Mouse (Mus musculus) embryonic facial prominence, embryonic 12.5 days (tissue): ENCODE measurements around the gene Itga10. TPM values are rescaled to one million over a fixed set of nuclear protein-coding genes. Genes with fewer than 3 reads are reported as not detected.
A peak's percentile ranks its signal among the peaks of the same experiment; 100 is the strongest.

Experiments
- ATAC-seq: fragments of 200-750 bp; cut with Nextera tagmentation; 2 replicates; pipeline ENCODE4 v1.8.0; 2017; ENCODE audit not compliant: insufficient number of reproducible peaks, insufficient read depth, low FRiP score, low TSS enrichment
- H3K27ac ChIP-seq: fragments of 300-500 bp; sonication (generic); 2 replicates; pipeline ENCODE4 v1.5.1; 2016; ENCODE audit warnings: mild to moderate bottlenecking
- H3K27me3 ChIP-seq: fragments of 300-500 bp; sonication (generic); 2 replicates; pipeline ENCODE4 v1.6.1; 2016; ENCODE audit warnings: mild to moderate bottlenecking, moderate library complexity
- H3K36me3 ChIP-seq: fragments of 300-500 bp; sonication (generic); 2 replicates; pipeline ENCODE4 v1.6.1; 2016; ENCODE audit warnings: mild to moderate bottlenecking
- H3K4me1 ChIP-seq: fragments of 300-500 bp; sonication (generic); 2 replicates; pipeline ENCODE4 v1.6.1; 2016
- H3K4me2 ChIP-seq: fragments of 300-500 bp; sonication (generic); replicated peaks from 2 replicates; pipeline ENCODE4 v1.6.1; 2016; ENCODE audit warnings: mild to moderate bottlenecking, moderate library complexity
- H3K4me3 ChIP-seq: fragments of 300-500 bp; sonication (generic); 2 replicates; pipeline ENCODE4 v1.5.1; 2016; ENCODE audit warnings: mild to moderate bottlenecking
- H3K9ac ChIP-seq: fragments of 300-500 bp; sonication (generic); 2 replicates; pipeline ENCODE4 v1.6.1; 2016; ENCODE audit warnings: mild to moderate bottlenecking, moderate library complexity
- H3K9me3 ChIP-seq: fragments of 300-500 bp; sonication (generic); 2 replicates; pipeline ENCODE4 v1.6.1; 2016; ENCODE audit warnings: mild to moderate bottlenecking, moderate library complexity
- WGBS: fragments of 180-500 bp; shearing (Covaris S2); methylation state at CpG from one replicate; pipeline ENCODE4 v1.1.7; 2016; 5-methylcytosine and 5-hydroxymethylcytosine counted together
- polyA plus RNA-seq: library from polyadenylated mRNA; unstranded; fragments of >200 nt; fragmentation: Nextera tagmentation; extraction: Ambion mirVana; gene quantifications from 2 replicates; pipeline ENCODE4 v1.2.1, GENCODE M21; 2016

Itga10 gene
- polyA plus RNA-seq: 0.81 and 0.95 TPM in 2 replicates

DNA sequence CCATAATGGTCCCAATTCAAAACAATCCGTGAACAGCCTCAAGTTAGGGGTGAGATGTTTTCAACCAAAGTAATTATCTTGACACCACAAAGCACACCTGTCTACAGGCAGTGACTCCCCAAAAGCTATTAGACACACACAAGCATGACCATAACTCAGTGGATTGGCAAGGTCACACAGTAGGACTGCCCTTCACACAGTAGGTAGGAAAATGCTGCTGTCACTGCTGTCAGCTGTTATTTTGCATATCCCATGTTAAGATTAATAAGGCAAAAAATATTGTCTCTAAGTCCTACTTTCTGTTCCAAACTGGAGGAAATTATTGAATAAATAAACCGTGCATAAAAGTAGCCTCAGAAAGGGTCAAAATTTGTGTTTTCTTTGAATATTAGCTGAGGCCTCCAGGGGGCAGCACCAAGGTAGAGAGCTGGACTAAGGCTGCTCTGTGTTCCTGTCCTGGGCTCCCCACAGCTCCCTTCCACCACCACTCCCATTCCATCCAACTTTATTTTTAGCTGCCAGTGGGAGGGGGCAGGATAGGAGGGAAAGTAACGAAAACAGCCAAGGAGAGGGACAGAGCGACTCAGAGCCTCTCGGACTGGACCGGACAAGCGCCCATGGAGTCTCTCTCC is at the start of gene Itga10:
Gene Itga10 (plus strand): TSS at position 567 of the 632 bp plus-strand sequence.
- ATAC-seq: 0 out of 2 replicates have a peak, but pooled peaks have one; percentile 52
- H3K4me3 ChIP-seq: no peak within 1 kb of the TSS
- peaks cover 29% of the 10 kb centered on the region for H3K36me3 ChIP-seq
- WGBS: 65% methylated on average over 7 of the region's 7 CpGs
- H3K9ac ChIP-seq: no peak within 1 kb of the TSS
- H3K27ac ChIP-seq: no peak within 1 kb of the TSS
- no peak within 1 kb of the TSS for H3K4me2 ChIP-seq
- H3K27me3 ChIP-seq: no peaks in the 10 kb centered on the region
- H3K4me1 ChIP-seq: no peaks in the 10 kb centered on the region
- no peaks in the 10 kb centered on the region for H3K9me3 ChIP-seq

DNA sequence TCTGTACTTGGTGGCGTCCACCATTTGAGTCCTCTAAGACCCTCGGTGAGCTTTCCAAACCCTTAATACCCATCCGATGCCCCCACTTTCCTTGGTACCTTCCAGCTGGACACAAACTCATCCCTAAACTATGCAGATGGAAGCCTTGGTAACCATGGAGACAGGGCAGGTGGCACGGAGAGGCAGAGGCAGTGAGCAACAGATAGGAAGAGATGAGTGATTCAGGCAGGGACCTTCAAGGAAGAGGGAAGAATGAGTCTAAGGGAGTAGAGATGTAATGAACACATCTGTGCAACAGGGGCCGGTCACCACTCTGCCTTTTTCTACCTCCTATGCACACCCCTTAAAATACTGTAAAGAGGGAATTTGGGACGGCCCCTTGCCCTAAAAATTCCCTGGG is 49.7 kb upstream of the Itga10 start:
- H3K27me3 ChIP-seq: peaks cover 17% of the 10 kb centered on the region
- H3K9ac ChIP-seq: no peak overlapping the region; the same call in 1 of the 2 replicates
- H3K4me1 ChIP-seq: peaks cover 47% of the 10 kb centered on the region
- no peaks in the 10 kb centered on the region for H3K9me3 ChIP-seq
- ATAC-seq: no peak
- WGBS: 24% methylated on average over 6 of the region's 6 CpGs
- 0 out of 2 replicates have a peak overlapping the region, but pooled peaks have one; percentile 47 for H3K4me3 ChIP-seq
- peak overlapping the region; percentile 96 for H3K4me2 ChIP-seq
- H3K27ac ChIP-seq: no peak overlapping the region
- H3K36me3 ChIP-seq: no peaks in the 10 kb centered on the region

DNA sequence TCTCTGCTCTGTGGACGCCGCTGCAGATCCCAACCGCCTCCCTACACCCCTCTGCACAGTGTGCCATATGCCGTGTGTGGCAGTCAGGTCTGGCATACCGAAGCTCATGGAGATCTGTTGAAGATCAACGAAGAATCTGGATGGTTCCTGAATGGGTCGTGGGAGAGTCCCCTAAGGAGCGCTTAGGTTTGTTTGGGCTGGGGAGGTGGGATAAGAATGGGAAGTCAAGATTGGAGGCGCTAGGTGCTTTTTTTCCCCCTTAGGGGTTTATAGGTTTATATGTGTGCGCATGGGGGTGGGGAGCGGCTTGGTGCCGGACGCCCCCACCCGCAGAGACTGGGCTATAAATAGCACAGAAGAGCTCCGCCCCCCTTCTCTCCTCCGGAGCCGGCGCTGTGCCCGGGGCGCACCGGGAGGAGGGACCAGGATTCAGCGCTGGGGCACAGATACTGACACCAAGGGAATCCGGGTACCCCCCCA is 49.1 kb upstream of the Itga10 start, which contains the start of gene Ankrd34a:
Gene Ankrd34a (plus strand): TSS at position 409 of the 480 bp plus-strand sequence.
- Histone ChIP-seq H3K4me3 (peak within 1 kb of the TSS; percentile 47), H3K4me1 (peaks cover 47% of the 10 kb centered on the region), H3K4me2 (peak within 1 kb of the TSS; percentile 96), H3K9ac (peak within 1 kb of the TSS; percentile 63), H3K27ac (peak within 1 kb of the TSS; percentile 64; the same call in 1 of the 2 replicates), H3K9me3 (no peaks in the 10 kb centered on the region), H3K27me3 (peaks cover 17% of the 10 kb centered on the region), H3K36me3 (no peaks in the 10 kb centered on the region)
- no peak for ATAC-seq
- WGBS: under 1% methylated on average over 23 of the region's 23 CpGs

DNA sequence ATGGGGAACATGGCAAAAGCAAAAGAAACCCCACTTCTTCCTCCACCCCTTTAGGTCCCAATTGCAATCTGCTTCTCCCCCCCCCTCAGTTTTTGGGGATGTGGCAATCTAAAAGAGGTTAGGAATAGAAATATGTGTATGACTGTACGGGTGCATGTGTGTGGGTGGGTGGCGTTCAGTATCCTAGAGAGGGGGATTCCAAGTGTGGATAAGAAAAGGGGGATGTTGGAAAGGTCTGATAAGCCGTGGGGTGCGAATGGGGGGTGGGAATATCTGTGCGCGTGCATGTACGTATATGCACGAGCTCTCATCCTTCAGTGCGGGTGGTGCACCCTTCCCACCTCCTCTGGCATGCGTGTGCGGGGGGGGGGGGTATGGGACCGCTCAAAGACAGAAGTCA is 48.5 kb upstream of the Itga10 start:
- Histone ChIP-seq H3K4me2 (peak overlapping the region; percentile 96), H3K36me3 (no peaks in the 10 kb centered on the region), H3K4me3 (peak overlapping the region; percentile 47), H3K27me3 (peaks cover 17% of the 10 kb centered on the region), H3K4me1 (peaks cover 47% of the 10 kb centered on the region), H3K9me3 (no peaks in the 10 kb centered on the region), H3K9ac (peak overlapping the region; percentile 63), H3K27ac (no peak overlapping the region)
- WGBS: 8% methylated on average over 9 of the region's 12 CpGs
- no peak for ATAC-seq

DNA sequence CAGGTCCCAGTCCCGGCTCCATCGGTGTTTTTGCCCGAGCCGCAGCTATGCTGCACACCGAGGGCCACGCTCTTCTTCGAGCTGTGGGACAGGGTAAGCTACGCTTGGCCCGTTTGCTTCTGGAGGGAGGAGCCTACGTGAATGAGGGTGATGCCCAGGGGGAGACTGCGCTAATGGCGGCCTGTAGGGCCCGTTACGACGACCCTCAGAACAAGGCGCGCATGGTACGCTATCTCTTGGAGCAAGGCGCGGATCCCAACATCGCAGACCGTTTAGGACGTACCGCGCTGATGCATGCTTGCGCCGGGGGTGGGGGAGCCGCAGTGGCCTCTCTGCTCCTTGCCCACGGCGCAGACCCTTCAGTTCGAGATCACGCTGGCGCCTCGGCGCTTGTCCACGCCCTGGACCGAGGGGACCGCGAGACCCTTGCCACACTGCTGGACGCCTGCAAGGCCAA is 47.9 kb upstream of the Itga10 start:
- under 1% methylated on average over 40 of the region's 40 CpGs for WGBS
- Histone ChIP-seq H3K4me2 (peak overlapping the region; percentile 96), H3K4me3 (peak overlapping the region; percentile 47), H3K27me3 (peaks cover 17% of the 10 kb centered on the region), H3K9ac (peak overlapping the region; percentile 63), H3K27ac (peak overlapping the region; percentile 64; the same call in 1 of the 2 replicates), H3K9me3 (no peaks in the 10 kb centered on the region), H3K4me1 (peaks cover 48% of the 10 kb centered on the region), H3K36me3 (no peaks in the 10 kb centered on the region)
- no peak for ATAC-seq

DNA sequence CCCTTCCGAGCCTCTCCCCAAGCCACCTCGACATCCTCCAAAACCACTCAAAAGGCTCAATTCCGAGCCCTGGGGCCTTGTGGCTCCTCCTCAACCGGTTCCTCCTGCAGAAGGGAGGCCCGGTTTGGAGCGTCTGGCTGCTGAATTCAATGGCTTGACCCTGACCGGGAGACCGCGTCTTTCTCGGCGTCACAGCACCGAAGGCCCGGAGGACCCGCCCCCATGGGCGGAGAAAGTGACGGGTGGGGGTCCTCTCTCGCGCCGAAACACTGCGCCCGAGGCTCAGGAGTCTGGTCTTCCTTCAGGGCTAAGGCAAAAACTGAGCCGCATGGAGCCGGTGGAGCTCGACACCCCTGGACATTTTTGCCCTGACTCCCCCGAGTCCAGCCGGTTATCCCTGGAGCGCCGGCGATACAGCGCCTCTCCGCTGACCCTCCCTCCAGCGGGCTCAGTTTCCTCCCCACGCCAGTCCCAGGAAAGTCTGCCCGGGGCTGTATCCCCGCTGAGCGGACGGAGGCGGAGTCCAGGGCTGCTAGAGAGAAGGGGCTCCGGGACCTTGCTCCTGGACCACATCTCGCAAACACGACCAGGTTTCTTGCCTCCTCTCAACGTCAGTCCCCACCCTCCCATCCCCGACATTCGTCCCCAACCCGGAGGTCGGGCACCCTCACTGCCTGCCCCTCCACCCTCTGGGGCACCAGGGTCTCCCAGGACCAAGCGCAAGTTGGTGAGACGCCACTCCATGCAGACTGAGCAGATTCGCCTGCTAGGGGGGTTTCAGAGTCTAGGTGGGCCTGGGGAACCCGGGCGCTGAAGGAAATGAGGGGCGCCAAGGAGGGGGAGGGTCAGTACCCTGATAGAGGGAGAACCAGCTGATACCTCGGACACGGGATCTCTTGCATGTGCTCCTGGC is 47.0 kb upstream of the Itga10 start:
- H3K9me3 ChIP-seq: no peaks in the 10 kb centered on the region
- no peaks in the 10 kb centered on the region for H3K36me3 ChIP-seq
- 1% methylated on average over 54 of the region's 54 CpGs for WGBS
- H3K4me3 ChIP-seq: peak overlapping the region; percentile 47
- H3K27me3 ChIP-seq: peaks cover 17% of the 10 kb centered on the region
- peaks cover 49% of the 10 kb centered on the region for H3K4me1 ChIP-seq
- no peak for ATAC-seq
- peak overlapping the region; percentile 63 for H3K9ac ChIP-seq
- peak overlapping the region; percentile 96 for H3K4me2 ChIP-seq
- peak overlapping the region; percentile 64; the same call in 1 of the 2 replicates for H3K27ac ChIP-seq

DNA sequence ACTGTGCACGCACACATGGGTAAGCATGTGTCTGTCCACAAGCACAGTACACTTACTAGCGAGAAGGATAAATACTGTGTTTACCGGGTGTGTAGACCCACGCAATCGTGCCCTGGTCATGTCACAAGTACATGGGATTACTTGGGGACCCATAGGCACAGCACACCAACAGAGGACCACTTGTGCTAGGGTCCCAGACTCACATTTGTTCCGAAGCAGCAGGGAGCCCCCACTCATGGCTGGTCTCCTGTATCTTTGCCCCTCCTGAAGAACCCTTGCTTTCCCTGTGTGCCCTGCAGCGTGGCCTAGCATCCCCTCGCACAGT is 46.4 kb upstream of the Itga10 start:
- H3K36me3 ChIP-seq: no peaks in the 10 kb centered on the region
- peak overlapping the region; percentile 47; the same call in 1 of the 2 replicates for H3K4me3 ChIP-seq
- no peaks in the 10 kb centered on the region for H3K9me3 ChIP-seq
- 44% methylated on average over 8 of the region's 8 CpGs for WGBS
- no peak overlapping the region for H3K27ac ChIP-seq
- peaks cover 52% of the 10 kb centered on the region for H3K4me1 ChIP-seq
- ATAC-seq: no peak
- H3K27me3 ChIP-seq: peaks cover 17% of the 10 kb centered on the region
- H3K9ac ChIP-seq: no peak overlapping the region
- peak overlapping the region; percentile 96 for H3K4me2 ChIP-seq

DNA sequence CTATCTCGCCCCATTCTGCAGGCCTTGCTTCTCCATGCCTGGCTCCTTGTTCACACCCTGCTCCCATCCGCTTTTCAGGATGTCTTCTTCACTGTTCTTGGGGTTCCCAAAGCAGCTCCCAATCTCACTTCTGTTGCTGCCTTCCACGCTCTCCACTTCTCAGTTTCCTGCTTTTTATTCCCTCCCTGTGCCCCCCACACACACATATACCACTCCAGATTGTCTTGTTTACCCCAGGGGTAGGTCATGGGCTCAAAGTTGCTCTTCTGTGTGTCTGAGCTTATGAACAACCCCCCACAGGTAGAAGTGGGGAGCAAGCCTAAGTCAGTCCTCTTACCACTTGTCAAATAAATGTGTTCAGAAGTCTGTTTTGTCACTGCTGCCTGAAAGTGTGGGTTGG is 46.0 kb upstream of the Itga10 start:
- no peak overlapping the region for H3K27ac ChIP-seq
- no peak overlapping the region for H3K4me3 ChIP-seq
- H3K9me3 ChIP-seq: no peaks in the 10 kb centered on the region
- WGBS: 77% methylated on average over 3 of the region's 3 CpGs
- no peaks in the 10 kb centered on the region for H3K36me3 ChIP-seq
- peaks cover 17% of the 10 kb centered on the region for H3K27me3 ChIP-seq
- H3K9ac ChIP-seq: no peak overlapping the region
- H3K4me1 ChIP-seq: peaks cover 54% of the 10 kb centered on the region
- H3K4me2 ChIP-seq: no peak overlapping the region
- no peak for ATAC-seq

DNA sequence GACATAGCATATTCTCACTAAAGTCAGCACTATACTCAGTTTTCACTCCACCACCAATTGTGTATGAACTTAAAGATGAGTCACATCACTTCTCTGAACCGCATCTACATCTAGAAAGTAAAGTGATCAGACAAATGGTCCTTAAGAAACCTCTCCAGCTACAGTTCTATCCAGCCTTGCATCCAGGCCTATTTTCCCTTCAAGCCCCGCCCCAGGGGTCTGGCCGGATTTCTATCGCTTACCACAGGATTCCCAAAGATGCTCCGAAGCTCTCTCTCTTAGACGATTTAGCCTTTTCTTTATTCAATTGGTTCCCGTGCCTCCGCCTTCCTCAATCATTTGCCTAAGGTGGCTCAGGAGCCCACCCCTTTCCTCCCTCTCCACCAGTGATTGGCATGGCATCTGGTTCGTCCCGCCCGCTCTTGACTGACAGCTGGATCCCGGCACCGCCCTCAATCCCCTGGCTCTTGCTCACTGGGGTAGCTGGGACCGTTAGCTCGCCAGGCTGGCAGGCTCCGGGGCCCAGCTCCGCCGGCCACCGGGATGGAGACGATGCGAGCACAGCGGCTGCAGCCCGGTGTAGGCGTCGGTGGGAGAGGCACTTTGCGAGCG is 44.6 kb upstream of the Itga10 start, which contains the start of gene Lix1l:
Gene Lix1l (plus strand): TSS at position 511 of the 612 bp plus-strand sequence.
- no peaks in the 10 kb centered on the region for H3K36me3 ChIP-seq
- H3K27me3 ChIP-seq: peaks cover 7% of the 10 kb centered on the region
- H3K9ac ChIP-seq: peak within 1 kb of the TSS; percentile 95
- H3K27ac ChIP-seq: peak within 1 kb of the TSS; percentile 97
- H3K4me1 ChIP-seq: peaks cover 59% of the 10 kb centered on the region
- H3K4me2 ChIP-seq: peak within 1 kb of the TSS; percentile 65
- ATAC-seq: peak; percentile 93
- no peaks in the 10 kb centered on the region for H3K9me3 ChIP-seq
- 1% methylated on average over 27 of the region's 27 CpGs for WGBS
- peak within 1 kb of the TSS; percentile 89 for H3K4me3 ChIP-seq

DNA sequence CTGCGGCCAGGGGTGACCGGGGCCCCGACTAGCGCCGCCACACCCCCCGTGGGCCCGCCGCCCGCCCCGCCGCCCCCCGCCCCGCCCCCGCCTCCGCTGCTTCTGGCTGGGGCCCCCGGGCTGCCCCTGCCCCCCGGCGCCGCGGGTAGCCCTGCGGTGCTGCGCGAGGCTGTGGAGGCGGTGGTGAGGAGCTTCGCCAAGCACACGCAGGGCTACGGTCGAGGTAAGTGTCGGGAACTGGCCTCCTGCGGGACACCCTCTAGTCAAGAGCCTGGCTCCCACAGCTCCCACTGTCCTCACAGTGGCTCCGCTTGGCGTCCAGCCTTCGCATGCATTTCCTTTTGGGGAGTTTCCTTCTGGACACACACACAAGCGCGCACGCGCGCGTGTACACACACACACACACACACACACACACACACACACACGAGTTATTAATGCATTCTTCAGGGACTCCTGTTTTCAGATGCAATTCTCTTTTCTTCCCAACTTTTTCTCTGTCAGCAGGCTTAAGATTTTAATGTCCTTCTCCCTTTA is 44.1 kb upstream of the Itga10 start:
- Histone ChIP-seq H3K4me2 (peak overlapping the region; percentile 65), H3K27ac (peak overlapping the region; percentile 97), H3K27me3 (peaks cover 6% of the 10 kb centered on the region), H3K4me3 (peak overlapping the region; percentile 89), H3K9me3 (no peaks in the 10 kb centered on the region), H3K36me3 (no peaks in the 10 kb centered on the region), H3K4me1 (peaks cover 54% of the 10 kb centered on the region), H3K9ac (peak overlapping the region; percentile 95)
- peak; percentile 64 for ATAC-seq
- under 1% methylated on average over 40 of the region's 40 CpGs for whole genome bisulfite sequencing
